Mouse (Mus musculus): ENCODE data around the gene March9.

- TF ChIP-seq CTCF (IDR thresholded peaks at IDR 0.05; ENCODE audit: extremely low read depth, insufficient read length, insufficient replicate concordance, low read depth, low read length) (no peak), POLR2A (IDR thresholded peaks at IDR 0.05; ENCODE audit: low read depth, low read length) (no peak)
These were observed 23.7 kb downstream of the March9 start for GRCm38 (mm10) chr10:127036273-127036672.
